Mouse (Mus musculus) myocyte (in vitro differentiated cells): ENCODE measurements at regions not wholly inside any gene's neighbourhood (a gene's known extent, or its start where the extent isn't known, plus 50 kb on each side); places are given as distances from the start of the nearest gene placed in this dataset.

Experiments used
- MAX ChIP-seq: IDR thresholded peaks from one replicate; pipeline ENCODE4 v1.6.1; 2011; ENCODE audit warnings: low read depth, mild to moderate bottlenecking, control low read depth
- MYOD1 ChIP-seq, 3 experiments: IDR thresholded peaks; one replicate each; pipeline ENCODE4 v1.6.1; 2011; ENCODE audit warnings: control low read depth in 2 of 3, low read depth in 2 of 3, mild to moderate bottlenecking in 2 of 3, moderate library complexity in 1 of 3; ENCODE audit not compliant: insufficient read length in 2 of 3, control insufficient read depth in 1 of 3
- POLR2A ChIP-seq: IDR thresholded peaks from one replicate; pipeline ENCODE4 v1.6.1; 2011; ENCODE audit warnings: low read depth, mild to moderate bottlenecking, control low read depth, moderate library complexity; ENCODE audit not compliant: insufficient read length
- POLR2AphosphoS2 ChIP-seq: IDR thresholded peaks from one replicate; pipeline ENCODE4 v1.6.1; 2011; ENCODE audit warnings: low read depth, control low read depth; ENCODE audit not compliant: insufficient read length
- TCF12 ChIP-seq: IDR thresholded peaks from one replicate; pipeline ENCODE4 v1.6.1; 2011; ENCODE audit warnings: mild to moderate bottlenecking, control low read depth; ENCODE audit not compliant: poor library complexity, insufficient read depth, severe bottlenecking
- USF1 ChIP-seq: IDR thresholded peaks from one replicate; pipeline ENCODE4 v1.6.1; 2011; ENCODE audit warnings: low read depth, mild to moderate bottlenecking, control low read depth, moderate library complexity

DNA sequence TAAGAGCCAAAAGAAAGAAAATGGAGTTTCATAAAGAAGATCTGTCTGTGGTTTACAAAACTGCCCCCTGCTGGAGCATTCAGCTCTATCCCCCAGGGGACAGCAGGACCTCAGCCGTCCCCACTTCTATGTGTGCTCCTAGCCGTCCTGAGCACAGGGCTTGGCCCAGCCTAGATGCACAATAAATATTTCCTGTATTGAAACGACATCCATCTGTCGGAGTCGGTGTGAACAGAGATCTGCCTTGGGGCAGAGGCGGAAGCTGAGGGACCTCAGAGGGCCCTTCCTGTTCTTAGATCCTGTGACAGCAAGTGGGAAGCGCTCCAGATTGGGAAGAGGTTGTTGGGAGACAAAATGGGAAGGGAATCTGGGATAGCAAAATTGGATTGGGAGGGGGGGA is 62.5 kb upstream of the Cxcl14 start:
- TF ChIP-seq POLR2A (no peak), MYOD1 (IDR thresholded peaks at IDR 0.05; ENCODE audit: control insufficient read depth in 1 of 3, insufficient read length in 2 of 3, low read depth in 2 of 3) (no peak), TCF12 (no peak), MAX (no peak), POLR2AphosphoS2 (no peak), USF1 (no peak)
